Comparison of ENCODE assay signal across 8 mouse cellular contexts in genomic region chr17:65540441-65541272, GRCm38 (mm10). TPM values are rescaled to one million over a fixed set of nuclear protein-coding genes. Genes with fewer than 3 reads are reported as not detected.
DNase-seq lines count a peak whose midpoint lies in the region; ATAC-seq lines count a peak whose summit lies in the region.

TSS of gene Tmem232 (minus strand) at chr17:65540782.

- DNase-seq in frontal cortex, postnatal 14 days (ENCODE audit: low spot score in 2 of 2), result no peak
- DNase-seq in cerebellum, adult 8-10 months, result peak; percentile 31
- DNase-seq in gastrocnemius, adult 18-20 months (ENCODE audit: low spot score), result peak; percentile 51
- no peak for DNase-seq in c-Kit-positive CD71-positive TER-119-positive erythroid progenitor cells, embryonic 14.5 days (ENCODE audit: low spot score)

- H3K27ac ChIP-seq in hindbrain, embryonic 13.5 days, result peak within 1 kb of the TSS; percentile 52; the same call in 1 of the 2 replicates
- H3K27ac ChIP-seq in limb, embryonic 12.5 days, result no peak within 1 kb of the TSS
- no peak within 1 kb of the TSS for H3K27ac ChIP-seq in midbrain, embryonic 12.5 days (replicated peaks)

- ATAC-seq in frontal cortex, adult (ENCODE audit: low TSS enrichment), result peak; percentile 87
- ATAC-seq in hindbrain, embryonic 13.5 days (ENCODE audit: low FRiP score), result peak; percentile 90
- ATAC-seq in limb, embryonic 12.5 days (ENCODE audit: insufficient number of reproducible peaks, insufficient read depth, low FRiP score, low TSS enrichment, low read depth), result no peak
- ATAC-seq in midbrain, embryonic 12.5 days (ENCODE audit: low FRiP score, low read depth), result peak; percentile 70; the same call in 1 of the 2 replicates

- peak within 1 kb of the TSS; percentile 61 for H3K4me2 ChIP-seq in hindbrain, embryonic 13.5 days
- peak within 1 kb of the TSS; percentile 56 for H3K4me2 ChIP-seq in limb, embryonic 12.5 days
- peak within 1 kb of the TSS; percentile 56 for H3K4me2 ChIP-seq in midbrain, embryonic 12.5 days (replicated peaks)

- no peaks in the 10 kb centered on the region for H3K27me3 ChIP-seq in hindbrain, embryonic 13.5 days
- no peaks in the 10 kb centered on the region for H3K27me3 ChIP-seq in limb, embryonic 12.5 days
- no peaks in the 10 kb centered on the region for H3K27me3 ChIP-seq in midbrain, embryonic 12.5 days

- no peaks in the 10 kb centered on the region for H3K36me3 ChIP-seq in hindbrain, embryonic 13.5 days
- no peaks in the 10 kb centered on the region for H3K36me3 ChIP-seq in limb, embryonic 12.5 days
- H3K36me3 ChIP-seq in midbrain, embryonic 12.5 days, result no peaks in the 10 kb centered on the region

- H3K4me3 ChIP-seq in hindbrain, embryonic 13.5 days, result peak within 1 kb of the TSS; percentile 39
- H3K4me3 ChIP-seq in limb, embryonic 12.5 days (replicated peaks), result peak within 1 kb of the TSS; percentile 32
- H3K4me3 ChIP-seq in midbrain, embryonic 12.5 days, result peak within 1 kb of the TSS; percentile 37

- peak within 1 kb of the TSS; percentile 60 for H3K9ac ChIP-seq in hindbrain, embryonic 13.5 days
- no peak within 1 kb of the TSS for H3K9ac ChIP-seq in limb, embryonic 12.5 days (replicated peaks)
- H3K9ac ChIP-seq in midbrain, embryonic 12.5 days (replicated peaks), result no peak within 1 kb of the TSS

- no peaks in the 10 kb centered on the region for H3K9me3 ChIP-seq in hindbrain, embryonic 13.5 days
- H3K9me3 ChIP-seq in limb, embryonic 12.5 days, result no peaks in the 10 kb centered on the region
- H3K9me3 ChIP-seq in midbrain, embryonic 12.5 days, result no peaks in the 10 kb centered on the region

- H3K4me1 ChIP-seq in hindbrain, embryonic 13.5 days (replicated peaks), result peaks cover 8% of the 10 kb centered on the region; the same call in 1 of the 2 replicates
- H3K4me1 ChIP-seq in limb, embryonic 12.5 days (replicated peaks), result peaks cover 4% of the 10 kb centered on the region; the same call in 1 of the 2 replicates
- peaks cover 4% of the 10 kb centered on the region; the same call in 1 of the 2 replicates for H3K4me1 ChIP-seq in midbrain, embryonic 12.5 days

- WGBS in hindbrain, embryonic 13.5 days, result 13% methylated on average over 26 of the region's 26 CpGs
- WGBS in limb, embryonic 12.5 days, result 20% methylated on average over 26 of the region's 26 CpGs
- 15% methylated on average over 26 of the region's 26 CpGs for WGBS in midbrain, embryonic 12.5 days

RNA-seq across cellular contexts. Expression of gene Tmem232, which starts in this region (rescaled TPM):
- total RNA-seq in gastrocnemius, adult 18-20 months (2021), result 10 to 100 TPM; 18.6 to 19.4 TPM
- 0.22 and 0.48 TPM in 2 replicates for polyA plus RNA-seq in hindbrain, embryonic 13.5 days (2015; fragmentation: Nextera tagmentation; extraction: Ambion mirVana)
- not detected in 2 replicates for polyA plus RNA-seq in limb, embryonic 12.5 days (2016; fragmentation: Nextera tagmentation; extraction: Ambion mirVana)
- 0.27 TPM in 1 of 2 replicates, not detected in the other for polyA plus RNA-seq in midbrain, embryonic 12.5 days (2016; fragmentation: Nextera tagmentation; extraction: Ambion mirVana)

Comparison
In these comparisons a context has a peak if more than half of its experiments do, and no peak if none do; other contexts are left out.
1. Peak in ATAC-seq, H3K4me3 ChIP-seq, H3K27ac ChIP-seq, H3K9ac ChIP-seq and H3K4me2 ChIP-seq in hindbrain, embryonic 13.5 days; RNA of the gene not detected or under 1 TPM.
2. Peak in ATAC-seq, H3K4me3 ChIP-seq and H3K4me2 ChIP-seq in midbrain, embryonic 12.5 days; RNA of the gene not detected or under 1 TPM.
3. DNase-seq: peak in cerebellum, adult 8-10 months (single experiment) and gastrocnemius, adult 18-20 months (single experiment); none in frontal cortex, postnatal 14 days (0 of 2) and c-Kit-positive CD71-positive TER-119-positive erythroid progenitor cells, embryonic 14.5 days (single experiment).
4. Peak in every context shown above with its lines, with median percentiles within 50 percentile points of each other: H3K4me2 ChIP-seq and H3K4me3 ChIP-seq.